Mouse (Mus musculus): Measurements from ENCODE around the gene Ehbp1.

DNA sequence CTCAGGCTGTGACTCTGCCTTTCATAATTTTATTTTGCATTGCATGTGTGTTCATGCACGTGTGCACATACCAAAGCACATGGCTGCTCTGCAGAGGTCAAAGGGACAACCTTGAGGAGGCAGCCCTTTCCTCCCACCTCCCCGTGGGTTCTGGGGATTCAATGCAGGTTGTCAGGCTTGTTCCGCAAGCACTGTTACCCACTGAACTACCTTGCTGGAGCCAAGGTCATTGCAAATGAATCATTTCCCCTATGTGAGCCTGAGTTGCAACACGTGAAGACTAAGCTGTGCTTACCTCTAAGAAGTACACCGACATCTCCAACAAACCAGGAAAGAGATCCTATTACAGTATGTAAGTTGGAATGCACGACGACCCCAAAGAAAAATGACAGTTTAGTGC, 291.2 kb downstream of the Ehbp1 start:
- TF ChIP-seq POLR2A (IDR thresholded peaks at IDR 0.05; ENCODE audit: low read depth, low read length), result no peak
- TF ChIP-seq CTCF (conservative IDR thresholded peaks at IDR 0.05; ENCODE audit: insufficient read depth, insufficient read length, low read depth, low read length), result no peak

Data from kidney, adult 2 months (tissue).